Mouse (Mus musculus) kidney, adult 2 months (tissue): ENCODE measurements at regions not wholly inside any gene's neighbourhood (a gene's known extent, or its start where the extent isn't known, plus 50 kb on each side); places are given as distances from the start of the nearest gene placed in this dataset.

Experiments
- CTCF ChIP-seq: fragments of 200-500 bp; conservative IDR thresholded peaks from 2 replicates; pipeline ENCODE4 v1.5.1; 2011; ENCODE audit warnings: low read depth, mild to moderate bottlenecking, control low read depth, low read length, moderate library complexity, mixed read lengths; ENCODE audit not compliant: insufficient read depth, insufficient read length
- POLR2A ChIP-seq: fragments of 200-500 bp; IDR thresholded peaks from one replicate; pipeline ENCODE4 v1.6.1; 2011; ENCODE audit warnings: low read depth, low read length, control low read depth

GRCm38 (mm10) chr1:121050695-121051495 lies 281.5 kb downstream of the Insig2 start:
- TF ChIP-seq POLR2A (no peak), CTCF (no peak)
